In the genomic region with DNA sequence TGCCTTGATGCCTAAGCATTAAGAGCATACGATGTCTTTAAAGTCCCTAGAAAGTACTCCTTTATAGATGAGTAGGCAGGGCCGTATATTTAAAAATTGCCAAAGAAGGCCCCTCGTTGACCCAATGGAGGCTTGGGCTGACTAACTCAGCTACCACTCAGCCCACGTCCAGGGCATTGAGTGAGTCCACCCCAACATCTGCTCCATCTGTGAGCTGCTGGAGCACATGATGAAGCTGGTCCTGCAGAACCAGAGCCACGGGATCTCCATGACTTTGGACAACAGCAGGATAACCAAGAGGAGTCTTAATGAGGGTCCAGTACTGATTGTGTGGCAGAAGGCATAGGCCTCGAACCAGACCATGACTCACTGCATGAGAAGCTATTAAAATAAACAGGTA, we compare ENCODE assay signal across 24 mouse cellular contexts. TPM values are rescaled to one million over a fixed set of nuclear protein-coding genes. Genes with fewer than 3 reads are reported as not detected.
DNase-seq lines count a peak whose midpoint lies in the region; ATAC-seq lines count a peak whose summit lies in the region.
"Had no signal": no experiment of that assay in that cellular context is flagged by ENCODE, and none has a peak within 500 bp of the region (broad histone marks: within the 10 kb centered on the region; RNA-seq: fewer than 3 reads in every experiment).

No protein-coding gene starts in this region.

- H3K4me3 ChIP-seq in forebrain, embryonic 10.5 days = no peak overlapping the region
- H3K4me3 ChIP-seq in forebrain, embryonic 13.5 days = no peak overlapping the region
- no peak overlapping the region for H3K4me3 ChIP-seq in heart, embryonic 10.5 days
- H3K4me3 ChIP-seq in midbrain, embryonic 10.5 days = no peak overlapping the region
- H3K4me3 ChIP-seq in midbrain, embryonic 13.5 days (replicated peaks) = no peak overlapping the region
- no peak overlapping the region for H3K4me3 ChIP-seq in embryonic facial prominence, embryonic 10.5 days
- H3K4me3 ChIP-seq: embryonic facial prominence, embryonic 12.5 days; embryonic facial prominence, embryonic 15.5 days; forebrain, embryonic 12.5 days; heart, embryonic 12.5 days; heart, embryonic 15.5 days; hindbrain, embryonic 13.5 days had no signal

- H3K36me3 ChIP-seq in forebrain, embryonic 10.5 days (replicated peaks) = no peaks in the 10 kb centered on the region
- no peaks in the 10 kb centered on the region for H3K36me3 ChIP-seq in forebrain, embryonic 13.5 days (ENCODE audit: poor library complexity, severe bottlenecking)
- no peaks in the 10 kb centered on the region for H3K36me3 ChIP-seq in heart, embryonic 10.5 days
- no peaks in the 10 kb centered on the region for H3K36me3 ChIP-seq in midbrain, embryonic 10.5 days
- H3K36me3 ChIP-seq in midbrain, embryonic 13.5 days = no peaks in the 10 kb centered on the region
- H3K36me3 ChIP-seq in embryonic facial prominence, embryonic 10.5 days (replicated peaks) = no peaks in the 10 kb centered on the region
- H3K36me3 ChIP-seq: embryonic facial prominence, embryonic 12.5 days; embryonic facial prominence, embryonic 15.5 days; forebrain, embryonic 12.5 days; heart, embryonic 12.5 days; heart, embryonic 15.5 days; hindbrain, embryonic 13.5 days had no signal

- no peak overlapping the region for H3K27ac ChIP-seq in forebrain, embryonic 10.5 days
- no peak overlapping the region for H3K27ac ChIP-seq in forebrain, embryonic 13.5 days
- no peak overlapping the region for H3K27ac ChIP-seq in heart, embryonic 10.5 days
- no peak overlapping the region for H3K27ac ChIP-seq in midbrain, embryonic 10.5 days (replicated peaks)
- H3K27ac ChIP-seq in midbrain, embryonic 13.5 days = no peak overlapping the region
- no peak overlapping the region for H3K27ac ChIP-seq in embryonic facial prominence, embryonic 10.5 days (replicated peaks)
- H3K27ac ChIP-seq: embryonic facial prominence, embryonic 12.5 days; embryonic facial prominence, embryonic 15.5 days; forebrain, embryonic 12.5 days; heart, embryonic 15.5 days; hindbrain, embryonic 13.5 days had no signal

- intact Hi-C loops in heart, postnatal 14 days (cut with DNase I) = no loop called here

- H3K4me1 ChIP-seq in forebrain, embryonic 10.5 days = peaks cover 34% of the 10 kb centered on the region
- H3K4me1 ChIP-seq in forebrain, embryonic 13.5 days = no peaks in the 10 kb centered on the region
- peaks cover 19% of the 10 kb centered on the region; the same call in 1 of the 2 replicates for H3K4me1 ChIP-seq in heart, embryonic 10.5 days
- H3K4me1 ChIP-seq in midbrain, embryonic 10.5 days = peaks cover 25% of the 10 kb centered on the region
- H3K4me1 ChIP-seq in midbrain, embryonic 13.5 days (replicated peaks) = peaks cover 6% of the 10 kb centered on the region; the same call in 1 of the 2 replicates
- H3K4me1 ChIP-seq in embryonic facial prominence, embryonic 10.5 days = peaks cover 25% of the 10 kb centered on the region
- H3K4me1 ChIP-seq: embryonic facial prominence, embryonic 12.5 days; embryonic facial prominence, embryonic 15.5 days; hindbrain, embryonic 13.5 days had no signal

- H3K27me3 ChIP-seq in forebrain, embryonic 10.5 days (ENCODE audit: poor library complexity, severe bottlenecking) = peaks cover 96% of the 10 kb centered on the region
- peaks cover 94% of the 10 kb centered on the region for H3K27me3 ChIP-seq in forebrain, embryonic 13.5 days
- peaks cover 49% of the 10 kb centered on the region for H3K27me3 ChIP-seq in heart, embryonic 10.5 days (ENCODE audit: insufficient read depth, poor library complexity, severe bottlenecking)
- peaks cover 95% of the 10 kb centered on the region for H3K27me3 ChIP-seq in midbrain, embryonic 10.5 days (ENCODE audit: low read depth, poor library complexity, severe bottlenecking)
- H3K27me3 ChIP-seq in midbrain, embryonic 13.5 days = peaks cover 92% of the 10 kb centered on the region
- peaks cover 85% of the 10 kb centered on the region for H3K27me3 ChIP-seq in embryonic facial prominence, embryonic 10.5 days (replicated peaks; ENCODE audit: low read depth, poor library complexity, severe bottlenecking)

- H3K9me3 ChIP-seq in forebrain, embryonic 10.5 days = no peaks in the 10 kb centered on the region
- no peaks in the 10 kb centered on the region for H3K9me3 ChIP-seq in forebrain, embryonic 13.5 days (replicated peaks)
- no peaks in the 10 kb centered on the region for H3K9me3 ChIP-seq in heart, embryonic 10.5 days
- no peaks in the 10 kb centered on the region for H3K9me3 ChIP-seq in midbrain, embryonic 10.5 days (replicated peaks)
- H3K9me3 ChIP-seq in midbrain, embryonic 13.5 days = no peaks in the 10 kb centered on the region
- H3K9me3 ChIP-seq in embryonic facial prominence, embryonic 10.5 days = no peaks in the 10 kb centered on the region
- H3K9me3 ChIP-seq: embryonic facial prominence, embryonic 12.5 days; embryonic facial prominence, embryonic 15.5 days; forebrain, embryonic 12.5 days; heart, embryonic 12.5 days; heart, embryonic 15.5 days; hindbrain, embryonic 13.5 days had no signal

- no peak overlapping the region for H3K4me2 ChIP-seq in forebrain, embryonic 13.5 days
- H3K4me2 ChIP-seq in midbrain, embryonic 13.5 days (replicated peaks) = no peak overlapping the region
- H3K4me2 ChIP-seq: embryonic facial prominence, embryonic 12.5 days; embryonic facial prominence, embryonic 15.5 days; forebrain, embryonic 12.5 days; heart, embryonic 12.5 days; heart, embryonic 15.5 days; hindbrain, embryonic 13.5 days had no signal

- 88% methylated on average over 6 of the region's 6 CpGs for WGBS in forebrain, embryonic 10.5 days
- 87% methylated on average over 6 of the region's 6 CpGs for WGBS in forebrain, embryonic 13.5 days
- WGBS in heart, embryonic 10.5 days = 88% methylated on average over 6 of the region's 6 CpGs
- 90% methylated on average over 6 of the region's 6 CpGs for WGBS in midbrain, embryonic 10.5 days
- WGBS in midbrain, embryonic 13.5 days = 89% methylated on average over 6 of the region's 6 CpGs
- WGBS in embryonic facial prominence, embryonic 10.5 days = 87% methylated on average over 6 of the region's 6 CpGs

- no peak overlapping the region for H3K9ac ChIP-seq in forebrain, embryonic 13.5 days
- no peak overlapping the region for H3K9ac ChIP-seq in midbrain, embryonic 13.5 days (replicated peaks)
- H3K9ac ChIP-seq: embryonic facial prominence, embryonic 12.5 days; embryonic facial prominence, embryonic 15.5 days; forebrain, embryonic 12.5 days; heart, embryonic 12.5 days; heart, embryonic 15.5 days; hindbrain, embryonic 13.5 days had no signal

- peak; percentile 12 for DNase-seq in forebrain, embryonic 10.5 days (ENCODE audit: extremely low spot score, low spot score)
- DNase-seq in heart, embryonic 10.5 days (ENCODE audit: low spot score) = peak; percentile 71
- DNase-seq in heart, postnatal 14 days = no peak
- DNase-seq in midbrain, embryonic 10.5 days (ENCODE audit: low spot score) = peak; percentile 10
- peak; percentile 7 for DNase-seq in embryonic facial prominence, embryonic 10.5 days (ENCODE audit: low spot score)
- DNase-seq: adrenal gland, adult 8-10 months; adrenal gland, postnatal 25 days; cerebellum, adult 11-12 months; cerebellum, adult 8-10 months; gastrocnemius, postnatal 25 days; heart, postnatal 10 days; heart, postnatal 4 days had no signal

- no peak for ATAC-seq in forebrain, embryonic 13.5 days
- ATAC-seq in midbrain, embryonic 13.5 days = no peak
- ATAC-seq: activated CD4-positive, CD25-positive, alpha-beta regulatory T cell, adult 4 months; hindbrain, embryonic 16.5 days; intestine, embryonic 16.5 days had no signal

RNA-seq across cellular contexts. Expression of a gene that starts 43.5 kb away (rescaled TPM):
- 0.84 and 1.3 TPM in 2 replicates for polyA plus RNA-seq in forebrain, embryonic 10.5 days (2016; fragmentation: Nextera tagmentation; extraction: Ambion mirVana)
- 0.56 and 1.0 TPM in 2 replicates for polyA plus RNA-seq in forebrain, embryonic 13.5 days (2015; fragmentation: Nextera tagmentation; extraction: Ambion mirVana)
- 0.18 and 0.35 TPM in 2 replicates for polyA plus RNA-seq in heart, embryonic 10.5 days (2016; fragmentation: Nextera tagmentation; extraction: Ambion mirVana)
- total RNA-seq in heart, postnatal 14 days (2021) = under 1 TPM; 0.45 to 0.46 TPM
- polyA plus RNA-seq in midbrain, embryonic 10.5 days (2016; fragmentation: Nextera tagmentation; extraction: Ambion mirVana) = 1.8 and 2.1 TPM in 2 replicates
- 1.2 and 1.9 TPM in 2 replicates for polyA plus RNA-seq in midbrain, embryonic 13.5 days (2015; fragmentation: Nextera tagmentation; extraction: Ambion mirVana)
- 1.0 and 1.3 TPM in 2 replicates for polyA plus RNA-seq in embryonic facial prominence, embryonic 10.5 days (2016; fragmentation: Nextera tagmentation; extraction: Ambion mirVana)
- total RNA-seq: ES-E14 had no signal
- polyA plus RNA-seq: activated CD4-positive, CD25-positive, alpha-beta regulatory T cell, adult 4 months had no signal

Comparison
In these comparisons a context has a peak if more than half of its experiments do, and no peak if none do; other contexts are left out.
1. DNase-seq: peak in forebrain, embryonic 10.5 days (single experiment), heart, embryonic 10.5 days (single experiment), midbrain, embryonic 10.5 days (single experiment) and embryonic facial prominence, embryonic 10.5 days (single experiment); none in heart, postnatal 14 days (0 of 2).